Mouse (Mus musculus) liver, adult 2 months (tissue): Measurements from ENCODE around the gene Slfn8.

Experiments
- CTCF ChIP-seq: fragments of 200-500 bp; IDR thresholded peaks from 2 replicates; pipeline ENCODE4 v1.5.1; 2011; ENCODE audit warnings: low read depth, low read length, control low read depth
- POLR2A ChIP-seq: fragments of 200-500 bp; IDR thresholded peaks from 2 replicates; pipeline ENCODE4 v1.6.1; 2011; ENCODE audit warnings: low read length, control low read depth; ENCODE audit not compliant: insufficient read depth; ENCODE audit errors: extremely low read depth

DNA sequence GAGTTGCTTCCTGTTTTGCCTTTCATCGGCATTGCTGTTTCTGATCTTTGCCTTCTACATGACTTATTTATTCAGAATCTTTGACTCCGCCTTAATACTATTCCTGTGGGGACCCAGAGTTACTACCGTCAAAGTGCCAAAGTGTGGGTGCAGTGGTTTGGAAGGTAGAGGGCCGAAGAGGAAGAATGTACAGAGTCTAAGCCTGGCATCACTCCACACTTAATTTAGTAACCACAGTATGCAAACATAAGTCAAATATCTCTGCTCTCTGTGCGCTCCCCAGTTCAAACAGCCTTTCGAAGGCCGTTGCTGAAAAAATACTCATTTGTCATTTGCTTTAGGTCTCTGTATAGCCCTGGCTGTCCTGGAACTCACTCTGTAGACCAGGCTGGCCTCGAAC is 58.4 kb downstream of the Slfn8 start:
- TF ChIP-seq CTCF (no peak), POLR2A (no peak)
